Mouse (Mus musculus) stomach, postnatal 0 days (tissue): ENCODE data around the gene Pcsk5.

Experiments
- CTCF ChIP-seq: IDR thresholded peaks from 2 replicates; pipeline ENCODE4 v1.5.1; 2016; ENCODE audit warnings: antibody characterized with exemption, low read depth, mild to moderate bottlenecking, moderate library complexity
- EP300 ChIP-seq: optimal IDR thresholded peaks from 2 replicates; pipeline ENCODE3; 2016; ENCODE audit warnings: antibody characterized with exemption

- TF ChIP-seq CTCF (no peak), EP300 (no peak)
These were observed 244.6 kb downstream of the Pcsk5 start for GRCm38 (mm10) chr19:17592790-17593189.
